Mouse (Mus musculus): ENCODE results near the gene Lrrc46.

DNA sequence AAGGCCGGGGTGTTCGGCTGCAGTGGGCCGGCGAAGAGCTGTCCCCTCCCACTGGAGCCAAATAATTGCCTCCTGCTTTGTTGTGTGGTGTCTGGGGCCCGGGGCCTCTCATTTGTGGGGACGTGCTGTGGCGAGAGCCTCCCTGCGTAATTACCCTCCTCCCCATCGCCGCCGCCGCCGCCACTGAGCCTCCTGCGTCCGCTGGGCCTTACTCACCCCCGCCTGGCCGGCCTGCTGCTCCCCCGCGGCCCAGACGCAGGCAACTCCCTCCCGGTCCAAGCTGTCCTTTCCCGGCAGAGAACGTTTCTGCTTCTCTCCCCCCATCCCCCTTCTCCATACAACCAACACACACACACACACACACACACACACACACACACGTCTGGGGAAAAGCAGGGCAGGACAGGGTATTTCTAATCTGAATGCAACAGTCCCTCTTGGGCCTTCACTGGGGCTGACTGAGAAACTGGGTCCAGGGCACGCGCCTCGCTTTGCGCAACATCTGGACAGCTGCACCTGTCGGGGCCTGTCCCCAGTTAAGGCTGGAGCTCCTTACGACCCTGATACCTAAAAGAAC lies 43.7 kb downstream of the Lrrc46 start:
- no peak for TF ChIP-seq CTCF (IDR thresholded peaks at IDR 0.05; ENCODE audit: control insufficient read depth, insufficient read depth, insufficient read length)
- no peak for TF ChIP-seq MAX (IDR thresholded peaks at IDR 0.05)
- no peak for TF ChIP-seq MYOG (IDR thresholded peaks at IDR 0.05; ENCODE audit: control insufficient read depth, extremely low read depth, insufficient read length)

All from C2C12 (cell line).